Mouse (Mus musculus) lung, postnatal 36 days (tissue): ENCODE measurements around the gene Cactin.

Source experiments
- DNase-seq: peaks from one replicate; pipeline ENCODE4 v3.0.0; 2022; ENCODE audit warnings: mixed read lengths

Gene Cactin

GRCm38 (mm10) chr10:81320550-81321347, at the start of gene Cactin:
Cactin (plus strand) TSS chr10:81321103.
- peak; percentile 100 for DNase-seq

- no peak for DNase-seq
Measured at GRCm38 (mm10) chr10:81272356-81272755, 48.5 kb upstream of the Cactin start.

- no peak for DNase-seq
Measured at GRCm38 (mm10) chr10:81273842-81274241, 47.1 kb upstream of the Cactin start.

DNA sequence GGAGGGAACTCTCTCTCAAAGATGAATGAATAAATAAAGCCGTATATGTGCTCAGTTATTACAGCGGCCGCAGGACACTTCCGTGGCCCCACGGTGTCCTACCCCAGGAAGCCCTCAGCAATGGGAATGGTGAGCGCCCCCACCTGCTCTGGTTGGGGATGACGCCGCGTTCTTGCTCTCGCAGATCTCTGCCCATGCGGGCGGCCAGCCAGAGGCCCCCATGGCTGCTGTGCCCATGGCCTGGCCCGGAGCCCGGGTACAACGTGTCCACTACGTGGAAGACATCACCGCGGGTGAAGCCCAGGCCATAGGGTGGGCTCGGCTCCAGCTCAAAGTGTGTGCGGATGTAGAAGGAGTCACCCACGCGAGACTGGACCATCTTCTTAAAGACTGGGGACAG, 43.2 kb upstream of the Cactin start:
- no peak for DNase-seq

DNA sequence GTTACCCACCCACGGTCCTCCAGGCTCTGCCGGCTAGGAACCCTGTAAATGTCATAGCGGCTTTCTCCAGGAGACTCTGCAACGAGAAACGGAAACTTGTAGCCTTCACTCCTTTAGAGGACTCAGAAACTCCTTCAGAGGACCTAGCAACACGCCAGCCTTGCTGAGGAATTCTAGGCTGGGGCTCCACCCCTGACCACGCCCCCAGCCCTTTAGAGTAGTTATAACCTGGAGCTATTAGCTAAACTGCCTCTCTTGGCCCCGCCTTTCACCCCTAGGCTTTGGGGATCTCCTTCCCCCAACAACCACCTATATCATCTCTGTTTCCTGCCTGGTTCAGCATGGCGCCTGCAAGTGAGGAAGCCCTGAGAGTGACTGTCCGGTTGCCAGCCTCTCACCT, 41.4 kb upstream of the Cactin start:
- peak; percentile 74 for DNase-seq

DNA sequence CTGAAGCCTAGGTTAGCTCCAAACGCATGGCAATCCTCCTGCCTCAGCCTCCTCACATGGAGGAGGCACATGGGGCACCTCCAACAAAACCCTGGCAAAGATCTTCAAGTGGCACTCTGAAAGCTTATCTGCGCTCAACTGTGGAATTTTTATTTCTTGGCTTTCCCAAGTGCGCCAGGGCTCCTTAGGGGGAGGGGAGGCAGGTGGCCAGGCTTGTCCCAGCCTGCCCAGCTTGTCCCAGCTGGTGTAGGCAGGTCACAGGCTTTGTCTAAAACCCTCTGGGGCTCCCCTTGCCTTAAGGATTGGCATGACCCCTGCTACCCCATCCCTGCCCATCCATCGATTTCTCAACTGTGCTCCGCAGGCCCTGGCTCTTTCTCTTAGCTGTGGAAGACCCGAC, 36.7 kb upstream of the Cactin start:
- peak; percentile 43 for DNase-seq

DNA sequence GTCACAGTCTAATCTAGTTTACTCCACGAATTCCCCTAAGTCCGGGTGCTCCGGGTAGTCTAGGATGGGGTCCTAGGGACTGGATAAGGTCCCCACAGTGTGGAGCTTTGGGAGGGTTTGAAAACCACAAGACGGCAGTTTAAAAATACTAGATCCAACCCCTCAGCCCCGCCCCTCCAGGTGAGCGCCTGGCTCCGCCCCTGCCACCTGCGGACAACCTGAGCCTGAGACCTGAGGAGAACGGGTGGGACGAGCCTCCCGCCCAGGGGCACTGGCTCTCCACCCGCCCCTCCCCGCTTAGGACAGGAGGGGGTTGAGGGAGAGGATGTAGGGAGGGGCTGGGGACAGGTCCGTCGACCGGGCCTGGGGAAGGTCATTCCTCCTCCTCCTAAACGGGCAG, 36.2 kb upstream of the Cactin start:
- peak; percentile 81 for DNase-seq

DNA sequence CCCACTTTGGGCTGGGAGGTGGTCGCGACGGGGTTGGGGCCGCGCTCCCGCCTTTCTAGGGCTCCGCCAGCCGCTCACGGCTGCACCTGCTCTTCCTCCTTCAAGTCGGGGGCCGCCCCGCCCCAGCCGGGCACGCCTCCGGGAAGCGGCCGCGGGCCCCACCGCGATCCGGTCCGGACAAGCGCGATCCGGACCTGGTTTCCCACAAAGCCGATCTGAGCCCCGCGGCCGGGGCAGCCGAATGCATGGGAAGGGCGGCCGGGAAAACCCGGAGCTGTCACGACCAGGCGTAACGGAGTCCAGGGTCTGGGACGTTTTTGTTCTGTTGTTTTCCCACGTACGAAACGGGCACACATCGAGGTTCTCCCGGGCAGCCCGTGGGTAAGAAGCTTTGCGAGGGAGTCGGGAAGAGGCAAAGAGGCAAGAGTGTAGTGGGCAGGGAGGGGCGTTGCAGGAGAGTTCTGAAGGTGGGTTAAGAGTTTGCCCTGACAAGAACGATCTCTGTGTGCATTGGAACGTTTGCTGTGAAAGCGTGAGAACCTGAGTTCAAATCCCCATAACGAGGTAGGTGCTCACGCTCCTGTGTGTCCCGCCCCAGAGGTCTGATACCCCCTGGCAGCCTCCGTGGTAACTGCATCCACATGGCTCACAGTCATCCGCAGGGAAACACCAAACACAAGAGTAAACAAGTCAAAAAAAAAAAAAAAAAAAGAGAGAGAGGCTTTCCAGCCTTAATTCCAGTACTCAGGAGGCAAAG, 35.0 kb upstream of the Cactin start:
- DNase-seq: peak; percentile 95

DNA sequence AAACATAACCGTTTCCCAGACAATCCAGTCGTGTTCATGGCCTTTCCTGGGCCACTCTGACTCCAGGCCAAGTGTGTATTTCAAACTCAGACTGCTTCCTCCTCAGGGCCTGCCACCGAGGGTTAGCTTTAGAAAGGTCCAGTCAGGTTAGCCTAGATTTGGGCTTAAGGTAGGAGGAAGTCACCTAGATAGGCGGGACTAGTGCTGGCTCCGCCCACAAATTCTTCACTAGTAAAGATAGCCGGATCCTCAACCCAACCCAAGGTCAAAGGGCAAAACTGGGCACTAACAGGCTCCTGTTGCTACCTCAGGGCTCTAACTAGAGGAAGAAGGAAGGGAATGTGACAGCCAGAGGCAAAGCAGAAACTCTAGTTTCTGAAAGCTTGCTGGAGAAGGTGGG, 34.3 kb upstream of the Cactin start:
- peak; percentile 67 for DNase-seq

DNA sequence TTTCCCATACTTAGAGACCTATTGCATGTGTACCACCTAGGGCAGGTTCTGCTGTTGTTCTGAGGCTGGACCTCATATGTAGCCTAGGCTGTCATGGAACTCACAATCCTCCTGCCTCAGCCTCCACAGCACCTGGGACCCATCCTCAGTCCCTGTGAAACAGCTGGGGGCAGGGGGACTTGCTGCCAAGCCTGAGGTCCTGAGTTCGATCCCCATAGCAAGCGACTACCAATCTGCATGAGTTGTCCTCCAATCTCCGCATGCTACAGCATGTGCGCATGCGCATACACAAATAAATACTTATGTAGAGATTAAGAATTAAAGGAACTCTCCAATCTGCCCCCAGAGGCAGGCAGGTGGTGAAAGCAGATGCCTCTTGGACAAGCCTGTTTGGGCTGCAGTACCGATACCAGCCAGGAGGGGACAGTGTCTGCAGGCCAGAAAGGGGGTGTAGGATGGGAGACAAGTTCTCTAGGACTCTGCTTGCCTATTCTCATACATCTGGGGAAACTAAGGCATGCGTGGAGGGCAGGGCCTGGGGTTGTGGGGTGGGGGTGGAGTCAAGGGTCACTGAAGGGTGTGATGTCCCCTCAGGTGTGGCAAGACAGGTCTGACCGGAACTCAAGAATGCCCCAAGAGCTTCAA, 33.3 kb upstream of the Cactin start:
- peak; percentile 69 for DNase-seq

DNA sequence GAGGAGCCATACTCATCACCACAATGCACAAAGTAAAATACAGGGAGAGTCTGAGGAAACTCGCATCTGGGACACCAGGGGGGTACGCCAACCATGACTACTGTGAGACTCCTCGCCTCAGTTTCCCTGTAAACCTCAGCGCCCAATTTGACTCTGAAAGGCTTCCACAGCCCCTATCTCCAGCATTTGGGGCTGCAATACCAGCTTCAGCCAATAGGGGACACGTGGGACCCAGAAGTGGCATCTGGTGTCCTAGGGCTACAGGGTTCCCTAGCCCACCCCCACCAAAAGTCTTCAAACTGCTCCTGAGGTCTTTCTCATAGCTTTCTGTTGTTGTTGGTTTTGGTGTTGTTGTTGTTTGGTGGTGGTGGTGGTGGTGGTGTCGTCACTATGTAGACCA, 32.3 kb upstream of the Cactin start:
- peak; percentile 65 for DNase-seq

DNA sequence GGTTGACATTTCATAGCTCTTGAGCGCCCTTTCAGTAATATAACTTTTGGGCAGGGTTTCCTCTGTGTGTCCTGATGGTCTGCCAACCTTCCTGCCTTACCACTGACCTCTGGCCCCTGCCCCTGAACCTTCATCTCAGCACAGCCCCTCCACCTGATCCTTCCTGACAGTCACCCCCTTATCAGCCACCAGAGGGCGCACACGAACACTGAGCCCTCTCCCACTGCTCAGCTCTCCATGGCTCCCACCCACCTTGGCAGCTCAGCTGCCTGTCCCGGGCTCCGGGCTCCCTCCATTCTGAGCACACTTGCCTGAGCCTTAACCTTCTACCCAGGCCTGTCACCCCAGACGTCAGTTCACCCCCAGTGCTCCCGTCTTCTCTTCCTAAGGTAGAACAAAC, 31.6 kb upstream of the Cactin start:
- peak; percentile 78 for DNase-seq

- peak; percentile 61 for DNase-seq
Measured at GRCm38 (mm10) chr10:81289811-81290210, 31.1 kb upstream of the Cactin start.

DNA sequence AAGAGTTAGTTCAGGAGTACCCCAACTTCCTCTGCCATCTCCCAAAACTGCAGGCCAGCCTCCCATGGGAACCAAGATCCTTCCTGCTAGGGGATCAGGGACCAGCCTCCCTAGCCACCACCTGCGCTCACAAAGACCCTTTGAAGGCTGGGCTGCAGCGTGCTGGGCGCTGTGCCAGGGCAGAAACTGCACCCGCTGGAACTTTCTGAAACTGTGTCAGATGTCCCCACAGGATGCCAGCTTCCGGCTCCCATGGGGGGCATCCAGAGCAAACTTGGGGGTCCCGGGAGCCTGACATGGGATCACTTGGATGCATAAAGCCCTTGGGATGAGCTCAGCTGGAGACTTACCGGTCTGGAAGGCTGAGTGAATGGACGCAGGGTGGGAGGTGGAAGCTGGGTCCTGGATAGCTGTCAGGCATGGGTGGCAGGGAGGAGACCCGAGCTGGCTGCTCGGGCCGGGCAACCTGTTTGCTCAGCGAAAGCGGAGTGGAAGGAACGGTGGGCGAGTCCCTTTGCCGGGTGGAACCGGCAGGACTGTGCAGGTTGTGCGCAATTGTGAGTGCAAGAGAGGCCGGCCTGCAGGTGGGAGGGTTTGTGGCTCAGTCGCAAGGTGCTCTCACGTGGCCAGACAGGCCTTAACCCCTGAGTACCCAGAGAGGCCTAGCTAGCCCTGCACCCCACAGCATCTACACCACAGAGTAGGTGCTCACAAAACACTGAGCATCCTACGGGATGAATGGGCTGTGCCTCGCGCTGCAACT, 30.0 kb upstream of the Cactin start:
- peak; percentile 70 for DNase-seq

- DNase-seq: no peak
Measured at GRCm38 (mm10) chr10:81291511-81292104, 29.3 kb upstream of the Cactin start, which contains the start of gene Tjp3. Tjp3 (minus strand) TSS chr10:81291581.

- DNase-seq: peak; percentile 100
Measured at GRCm38 (mm10) chr10:81292554-81293333, 28.2 kb upstream of the Cactin start, which contains the start of gene Pip5k1c. Pip5k1c (plus strand) TSS chr10:81292963.

DNA sequence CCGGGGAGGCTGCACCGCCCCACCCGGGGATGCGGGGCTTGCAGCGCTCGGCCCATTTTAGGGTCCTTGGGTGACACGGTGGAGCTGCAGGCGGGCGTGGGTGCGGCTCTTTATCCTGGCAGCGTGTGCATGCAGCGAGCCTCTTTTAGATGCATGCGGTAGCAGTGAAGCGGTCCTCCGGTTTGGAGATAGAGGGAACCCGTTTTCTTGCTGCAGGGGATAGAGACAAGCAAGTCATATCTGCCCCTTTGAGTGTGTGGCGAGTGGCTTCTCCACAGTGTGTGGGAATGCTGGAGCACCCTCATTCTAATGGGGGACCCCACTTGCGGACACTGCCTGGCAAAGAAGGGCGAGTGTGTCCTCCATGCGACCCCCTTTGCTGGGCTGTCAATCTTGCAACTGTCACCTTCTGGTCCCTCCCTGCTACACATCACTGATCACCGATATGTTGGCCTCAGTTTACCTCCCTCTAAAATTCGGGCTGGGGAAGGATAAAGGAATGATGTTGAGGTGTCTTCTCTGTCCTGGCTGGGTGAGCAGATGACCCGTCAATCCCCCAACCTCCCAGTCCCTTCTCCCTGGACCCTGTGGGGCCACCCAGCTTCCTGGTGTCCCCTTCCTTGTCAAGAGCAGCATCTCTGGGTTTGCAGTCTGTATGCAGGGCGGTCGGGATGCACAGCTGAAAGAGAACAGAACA, 27.4 kb upstream of the Cactin start:
- no peak for DNase-seq

GRCm38 (mm10) chr10:81294442-81294841, 26.5 kb upstream of the Cactin start:
- DNase-seq: no peak

DNA sequence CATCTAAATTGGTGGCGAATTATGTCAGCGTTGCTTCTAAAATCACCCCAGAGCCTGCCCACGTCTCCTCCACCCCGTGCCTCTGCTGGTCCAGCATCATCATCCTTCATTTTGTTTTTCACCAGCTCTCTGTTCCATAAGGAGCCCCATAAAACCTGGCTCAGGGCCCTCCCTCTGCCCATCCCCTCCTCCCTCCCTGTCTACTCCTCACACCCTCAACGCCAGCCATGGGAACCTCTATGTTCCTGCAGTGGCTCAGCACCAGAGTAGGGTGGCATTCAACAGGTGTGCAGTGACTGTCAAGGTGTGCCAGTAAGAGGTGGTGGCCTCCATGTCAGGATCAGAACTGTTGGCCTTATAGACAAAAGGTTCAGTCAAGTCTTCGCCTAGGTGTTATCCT, 25.7 kb upstream of the Cactin start:
- no peak for DNase-seq

DNA sequence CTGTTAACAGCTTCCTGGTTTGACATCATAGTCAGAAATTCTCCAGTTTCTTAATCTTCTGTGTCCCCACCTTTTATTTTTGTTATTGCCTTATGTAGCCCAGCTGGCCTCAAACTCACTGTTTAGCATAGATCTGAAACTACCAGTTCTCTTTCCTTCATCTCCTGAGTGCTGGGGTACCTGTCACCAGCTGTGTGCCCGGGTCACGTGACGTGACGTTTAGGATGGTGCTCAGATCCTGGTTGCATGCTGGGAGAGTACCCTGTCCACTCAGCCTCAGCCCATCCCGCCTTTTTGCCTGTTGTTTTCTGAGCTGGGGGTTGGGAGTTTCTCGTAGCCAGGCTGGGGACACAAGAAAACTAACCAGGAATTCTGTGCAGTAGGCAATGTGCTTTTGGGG, 23.7 kb upstream of the Cactin start:
- DNase-seq: no peak

GRCm38 (mm10) chr10:81297845-81298244, 23.1 kb upstream of the Cactin start:
- DNase-seq: peak; percentile 87
